Mouse (Mus musculus): Measurements from ENCODE around the gene Cdc6. TPM values are rescaled to one million over a fixed set of nuclear protein-coding genes. Genes with fewer than 3 reads are reported as not detected.

Cdc6 gene
- polyA plus RNA-seq, 1 experiment, result 3.8 TPM

Other genes starting within 250 kb of the Cdc6 start
- gene Gsdma, start 243.4 kb upstream of the Cdc6 start, polyA plus RNA-seq (2012; rRNA removed), result 0.72 and 0.87 TPM in 2 replicates
- 108 and 115 TPM in 2 replicates for gene Psmd3, start 225.2 kb upstream of the Cdc6 start, polyA plus RNA-seq (2012; rRNA removed)
- gene Csf3, start 206.5 kb upstream of the Cdc6 start, polyA plus RNA-seq (2012; rRNA removed), result 0.38 and 0.73 TPM in 2 replicates
- gene Med24, start 178.4 kb upstream of the Cdc6 start, polyA plus RNA-seq (2012; rRNA removed), result 29.6 and 32.8 TPM in 2 replicates
- 62.2 and 88.1 TPM in 2 replicates for gene Thra, start 167.2 kb upstream of the Cdc6 start, polyA plus RNA-seq (2012; rRNA removed)
- 119 and 219 TPM in 2 replicates for gene Nr1d1, start 132.5 kb upstream of the Cdc6 start, polyA plus RNA-seq (2012; rRNA removed)
- gene Msl1, start 112.3 kb upstream of the Cdc6 start, polyA plus RNA-seq (2012; rRNA removed), result 57.0 and 58.7 TPM in 2 replicates
- 24.7 and 29.5 TPM in 2 replicates for gene Casc3, start 102.9 kb upstream of the Cdc6 start, polyA plus RNA-seq (2012; rRNA removed)
- gene Rapgefl1, start 71.0 kb upstream of the Cdc6 start, polyA plus RNA-seq (2012; rRNA removed), result 56.6 and 66.4 TPM in 2 replicates
- 19.2 and 26.0 TPM in 2 replicates for gene Wipf2, start 44.2 kb upstream of the Cdc6 start, polyA plus RNA-seq (2012; rRNA removed)
- 8.5 and 13.7 TPM in 2 replicates for gene Rara, start 20.0 kb downstream of the Cdc6 start, polyA plus RNA-seq (2012; rRNA removed)
- 0.55 and 0.87 TPM in 2 replicates for gene Gjd3, start 75.2 kb downstream of the Cdc6 start, polyA plus RNA-seq (2012; rRNA removed)
- gene Top2a, start 116.4 kb downstream of the Cdc6 start, polyA plus RNA-seq (2012; rRNA removed), result 4.7 and 6.0 TPM in 2 replicates
- gene Igfbp4, start 133.4 kb downstream of the Cdc6 start, polyA plus RNA-seq (2012; rRNA removed), result 248 and 341 TPM in 2 replicates
- 26.0 and 28.6 TPM in 2 replicates for gene Tns4, start 181.5 kb downstream of the Cdc6 start, polyA plus RNA-seq (2012; rRNA removed)
- 1.0 and 1.3 TPM in 2 replicates for gene Ccr7, start 247.3 kb downstream of the Cdc6 start, polyA plus RNA-seq (2012; rRNA removed)

Data from urinary bladder, adult 2 months (tissue).